Mouse (Mus musculus) Patski (cell line): Measurements from ENCODE around the gene Fbxo42. TPM values are rescaled to one million over a fixed set of nuclear protein-coding genes. Genes with fewer than 3 reads are reported as not detected.

ENCODE experiments used
- ATAC-seq: fragments of 100-300 bp; one replicate; pipeline ENCODE4 v1.8.0; 2021
- CTCF ChIA-PET: fragments of 350-600 bp; sonication (Branson Sonifier 250); formaldehyde crosslinking; loops from one replicate; lab custom pipeline; 2022; ENCODE audit warnings: inconsistent platforms; lab: Charles Lee
- POLR2A ChIA-PET: fragments of 350-600 bp; sonication (Branson Sonifier 250); formaldehyde crosslinking; loops from one replicate; lab custom pipeline; 2022; ENCODE audit warnings: antibody characterized with exemption, inconsistent platforms; lab: Charles Lee
- DNase-seq: peaks from one replicate; pipeline ENCODE4 v3.0.0-alpha.2; 2011; ENCODE audit warnings: low read depth, low spot score
- H3K27me3 ChIP-seq: fragments of 371-371 bp; one replicate; pipeline ENCODE4 v1.5.1; 2021
- CTCF ChIP-seq: fragments of 100-300 bp; IDR thresholded peaks from one replicate; pipeline ENCODE4 v1.5.1; 2021
- in situ Hi-C: fragments of 300-500 bp; cut with MboI; formaldehyde crosslinking; loops from 3 replicates; pipeline ENCODE4 v1.11.1; 2018; ENCODE audit warnings: low pct_unique_long_range_greater_than_20kb, mixed read lengths
- polyA plus RNA-seq: library from polyadenylated mRNA; unstranded; gene quantifications from one replicate; pipeline ENCODE4 v1.2.3, GENCODE M21; 2021

Gene Fbxo42
- polyA plus RNA-seq, 1 experiment from 2014 or later: 9.2 TPM

DNA sequence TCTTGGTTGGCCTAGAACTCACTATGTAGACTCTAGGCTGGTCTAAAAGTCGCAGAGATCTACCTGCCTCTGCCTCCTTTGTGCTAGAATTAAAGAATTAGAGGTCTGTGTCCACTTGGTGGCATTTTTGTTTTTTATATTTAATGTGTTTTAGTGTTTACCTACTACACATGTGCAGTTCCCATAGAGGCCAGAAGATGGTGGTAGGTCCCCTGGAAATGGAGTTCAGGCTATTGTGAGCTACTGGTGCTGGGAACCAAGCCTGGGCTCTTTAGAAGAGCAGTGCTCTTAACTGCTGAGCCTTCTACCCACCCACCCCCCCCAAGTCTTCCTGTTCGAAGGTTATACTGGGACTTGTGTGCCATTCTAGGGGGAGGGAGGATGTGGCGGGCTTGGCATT, 19.4 kb downstream of the Fbxo42 start:
- TF ChIP-seq CTCF: peak; percentile 31
- no peaks in the 10 kb centered on the region for H3K27me3 ChIP-seq
- in situ Hi-C loops: no loop called here
- ChIA-PET POLR2A (no interaction called here), CTCF (interaction anchor here (1.0 to 2.3 kb wide), 2 partner anchors 17 to 20 kb away, joined by 3 to 6 read pairs; no protein-coding TSS in a partner anchor)
- ATAC-seq (no peak), DNase-seq (no peak)

DNA sequence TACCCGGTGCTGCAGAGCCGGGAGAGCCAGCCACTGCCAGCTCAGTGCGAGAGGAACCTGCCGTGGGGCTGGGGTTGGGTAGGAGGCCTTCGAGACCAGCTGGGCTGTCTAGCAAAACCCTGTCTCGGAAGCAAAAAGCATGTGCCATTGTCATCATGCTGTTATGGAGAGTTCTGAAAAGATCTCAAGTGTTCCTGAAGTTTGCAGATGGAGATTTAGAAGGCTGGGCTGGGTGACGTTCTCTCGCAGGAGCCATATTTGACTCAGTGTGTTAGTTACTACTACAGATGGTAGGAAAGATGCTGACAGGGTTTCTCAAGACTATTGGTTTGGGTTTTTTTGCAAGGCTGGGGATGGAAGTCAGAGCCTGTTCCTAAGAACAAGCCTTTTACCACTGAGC, 24.4 kb downstream of the Fbxo42 start:
- no peak for DNase-seq
- ChIA-PET CTCF (no interaction called here), POLR2A (no interaction called here)

DNA sequence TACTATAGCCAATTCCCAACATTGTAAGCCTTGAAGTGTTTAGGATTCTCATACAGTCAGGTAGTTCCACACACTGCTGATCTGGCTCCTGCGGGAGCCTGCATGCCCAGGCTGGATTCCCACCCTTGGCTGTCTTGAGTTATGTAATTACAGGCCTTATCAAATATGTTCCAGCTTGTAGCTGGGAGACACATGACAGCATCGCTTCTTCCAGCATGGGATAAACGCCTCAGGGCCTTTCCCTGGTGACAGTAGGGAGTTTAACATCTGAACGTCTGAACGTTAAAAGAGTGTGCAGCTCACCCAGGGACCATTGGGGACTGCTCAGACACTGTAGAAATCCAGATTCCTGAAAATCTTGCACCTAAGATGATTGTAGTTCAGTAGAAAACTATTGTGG, 28.1 kb downstream of the Fbxo42 start:
- ATAC-seq (no peak), DNase-seq (no peak)
- in situ Hi-C loops: no loop called here
- no peak for TF ChIP-seq CTCF
- no peaks in the 10 kb centered on the region for H3K27me3 ChIP-seq
- ChIA-PET POLR2A (no interaction called here), CTCF (no interaction called here)

More for the DNA sequence above, 24.4 kb downstream of the Fbxo42 start:
- TF ChIP-seq CTCF: no peak
- in situ Hi-C loops: no loop called here
- H3K27me3 ChIP-seq: no peaks in the 10 kb centered on the region
- ATAC-seq: no peak

DNA sequence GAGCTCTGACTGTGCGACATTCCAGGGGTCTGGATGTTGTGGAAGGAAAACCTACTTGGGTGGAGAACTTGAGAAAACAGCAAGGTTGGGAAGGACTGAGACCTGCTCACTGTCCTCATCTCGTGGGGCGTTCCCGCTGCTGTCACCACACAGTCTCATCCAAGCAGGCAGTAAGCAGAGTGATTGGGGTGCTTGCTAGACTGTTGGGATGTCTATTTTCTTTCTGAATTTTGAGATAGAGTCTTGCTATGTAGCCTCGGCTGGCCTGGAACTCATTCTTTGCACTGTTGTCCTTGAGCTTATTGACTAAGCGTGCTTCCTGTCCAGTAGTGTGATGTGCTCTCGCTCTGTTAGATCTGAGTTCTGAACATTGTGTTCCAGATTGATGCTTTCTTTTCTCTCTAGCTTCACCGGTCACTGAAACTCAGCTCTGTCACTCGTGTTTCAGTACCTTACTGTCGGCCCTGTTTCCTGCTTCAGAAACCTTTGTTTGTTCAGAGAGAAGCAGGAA, 28.7 kb downstream of the Fbxo42 start:
- no peak for DNase-seq
- ChIA-PET POLR2A (no interaction called here), CTCF (no interaction called here)
- H3K27me3 ChIP-seq: no peaks in the 10 kb centered on the region
- TF ChIP-seq CTCF: no peak
- in situ Hi-C loops: no loop called here
- no peak for ATAC-seq

DNA sequence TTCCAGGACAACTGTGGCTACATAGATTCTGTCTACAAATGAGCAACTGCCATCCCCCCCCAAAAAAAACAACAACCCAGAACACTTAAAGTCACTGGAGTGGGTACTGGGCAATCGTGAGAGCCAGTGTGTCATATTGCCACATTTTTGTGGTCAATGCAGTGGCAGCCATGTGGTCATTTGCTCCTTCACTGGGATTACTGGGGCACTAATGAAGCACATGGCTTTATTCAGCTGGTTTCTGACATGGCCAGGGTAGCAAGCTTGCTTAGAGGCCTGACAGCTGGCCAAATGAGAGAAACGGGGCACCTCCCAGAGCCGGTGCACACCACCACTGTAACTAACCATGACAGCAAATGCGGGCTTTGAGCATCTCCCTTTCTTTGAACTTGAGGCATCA, 30.8 kb downstream of the Fbxo42 start:
- POLR2A ChIA-PET: interaction anchor here (0.8 kb wide), 1 partner anchor 8 kb away, joined by 3 read pairs; no protein-coding TSS in a partner anchor

DNA sequence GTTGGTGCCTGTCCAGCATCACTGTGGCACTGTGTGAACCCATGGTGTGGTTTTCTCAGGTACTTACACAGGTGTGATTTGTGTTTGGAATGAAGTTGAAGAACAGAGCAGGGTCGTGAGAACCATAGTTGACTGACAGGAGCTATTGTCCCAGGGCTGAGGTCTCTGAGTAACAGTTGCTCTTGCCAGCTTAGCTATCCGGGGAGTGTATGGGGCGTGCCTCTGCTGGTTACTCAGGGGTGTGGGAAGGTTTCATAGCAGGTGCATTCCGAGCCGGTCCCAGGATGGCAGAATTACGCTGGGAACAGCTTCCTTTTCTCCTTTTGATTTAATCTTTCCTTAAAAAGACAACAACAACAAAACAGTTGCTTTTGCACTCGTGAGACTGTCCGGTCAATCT, 33.1 kb downstream of the Fbxo42 start:
- TF ChIP-seq CTCF: no peak
- DNase-seq (no peak), ATAC-seq (no peak)
- in situ Hi-C loops: no loop called here
- ChIA-PET POLR2A (no interaction called here), CTCF (interaction anchor here (1.2 kb wide), 1 partner anchor 24 kb away, joined by 5 read pairs; no protein-coding TSS in a partner anchor)
- no peaks in the 10 kb centered on the region for H3K27me3 ChIP-seq

More for the DNA sequence above, 30.8 kb downstream of the Fbxo42 start:
- no peaks in the 10 kb centered on the region for H3K27me3 ChIP-seq
- no peak for ATAC-seq
- peak; percentile 50 for DNase-seq
- in situ Hi-C loops: no loop called here
- CTCF ChIA-PET: no interaction called here
- no peak for TF ChIP-seq CTCF

DNA sequence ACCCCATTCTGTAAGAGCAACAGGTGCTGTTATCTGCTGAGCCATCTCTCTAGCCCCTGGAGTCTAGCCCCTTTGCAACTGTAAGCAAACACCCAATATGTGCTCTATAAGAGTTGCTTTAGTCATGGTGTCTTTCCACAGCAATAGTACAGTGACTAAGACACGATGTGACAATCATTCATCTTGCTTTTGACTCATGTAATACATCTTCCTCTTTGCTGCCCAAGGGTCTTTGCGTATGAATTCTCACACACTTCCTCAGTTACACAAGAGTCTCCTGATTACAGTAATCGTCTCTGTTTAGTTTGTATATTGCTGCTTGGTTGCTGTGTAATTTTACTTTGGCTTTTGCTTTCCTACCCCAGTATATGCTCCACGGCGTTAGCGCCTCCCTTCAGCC, 34.3 kb downstream of the Fbxo42 start:
- in situ Hi-C loops: no loop called here

DNA sequence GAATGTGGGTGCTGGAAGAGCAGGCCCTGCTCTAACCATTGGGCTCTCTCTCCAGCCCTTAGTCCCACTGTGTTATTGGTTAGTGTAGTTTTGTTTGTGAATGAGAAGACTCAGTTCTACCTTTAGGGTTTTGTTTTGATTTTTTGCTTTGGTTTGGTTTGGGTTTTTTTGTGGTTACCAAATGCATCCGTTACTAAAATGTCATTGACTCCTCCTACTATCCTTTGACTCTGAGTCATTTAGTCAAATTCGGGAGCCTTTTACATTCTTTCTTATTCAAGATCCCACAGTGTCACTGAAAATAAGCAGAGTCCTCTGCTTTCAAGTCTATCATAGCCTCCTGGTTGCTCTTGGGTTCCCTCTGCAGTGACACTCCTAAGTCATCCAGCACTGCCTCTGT, 36.2 kb downstream of the Fbxo42 start:
- TF ChIP-seq CTCF: no peak
- no peaks in the 10 kb centered on the region for H3K27me3 ChIP-seq
- in situ Hi-C loops: no loop called here
- ChIA-PET CTCF (no interaction called here), POLR2A (no interaction called here)
- ATAC-seq (no peak), DNase-seq (no peak)

More for the DNA sequence above, 34.3 kb downstream of the Fbxo42 start:
- H3K27me3 ChIP-seq: no peaks in the 10 kb centered on the region
- no peak for TF ChIP-seq CTCF
- ATAC-seq (no peak), DNase-seq (no peak)
- POLR2A ChIA-PET: no interaction called here
- CTCF ChIA-PET: no interaction called here

DNA sequence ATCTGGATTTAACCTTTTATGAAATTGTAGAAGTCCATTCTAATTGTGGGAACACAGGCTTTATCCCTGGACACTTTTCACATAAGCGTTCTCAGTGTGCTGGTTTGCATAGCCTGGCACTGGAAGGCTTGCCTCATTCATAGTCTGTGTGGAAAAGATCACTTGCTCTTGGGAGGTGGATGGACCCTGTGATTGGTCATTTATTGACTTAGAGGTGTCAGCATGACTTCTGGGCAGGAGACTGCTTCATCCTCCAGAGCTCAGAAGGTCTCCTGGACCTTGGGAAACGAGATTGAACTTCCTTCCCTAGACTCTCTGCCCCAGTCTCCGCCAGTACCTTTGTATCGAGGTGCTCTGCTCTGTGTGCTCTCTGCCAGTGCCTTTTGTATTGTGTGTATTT, 36.7 kb downstream of the Fbxo42 start:
- CTCF ChIA-PET: no interaction called here

DNA sequence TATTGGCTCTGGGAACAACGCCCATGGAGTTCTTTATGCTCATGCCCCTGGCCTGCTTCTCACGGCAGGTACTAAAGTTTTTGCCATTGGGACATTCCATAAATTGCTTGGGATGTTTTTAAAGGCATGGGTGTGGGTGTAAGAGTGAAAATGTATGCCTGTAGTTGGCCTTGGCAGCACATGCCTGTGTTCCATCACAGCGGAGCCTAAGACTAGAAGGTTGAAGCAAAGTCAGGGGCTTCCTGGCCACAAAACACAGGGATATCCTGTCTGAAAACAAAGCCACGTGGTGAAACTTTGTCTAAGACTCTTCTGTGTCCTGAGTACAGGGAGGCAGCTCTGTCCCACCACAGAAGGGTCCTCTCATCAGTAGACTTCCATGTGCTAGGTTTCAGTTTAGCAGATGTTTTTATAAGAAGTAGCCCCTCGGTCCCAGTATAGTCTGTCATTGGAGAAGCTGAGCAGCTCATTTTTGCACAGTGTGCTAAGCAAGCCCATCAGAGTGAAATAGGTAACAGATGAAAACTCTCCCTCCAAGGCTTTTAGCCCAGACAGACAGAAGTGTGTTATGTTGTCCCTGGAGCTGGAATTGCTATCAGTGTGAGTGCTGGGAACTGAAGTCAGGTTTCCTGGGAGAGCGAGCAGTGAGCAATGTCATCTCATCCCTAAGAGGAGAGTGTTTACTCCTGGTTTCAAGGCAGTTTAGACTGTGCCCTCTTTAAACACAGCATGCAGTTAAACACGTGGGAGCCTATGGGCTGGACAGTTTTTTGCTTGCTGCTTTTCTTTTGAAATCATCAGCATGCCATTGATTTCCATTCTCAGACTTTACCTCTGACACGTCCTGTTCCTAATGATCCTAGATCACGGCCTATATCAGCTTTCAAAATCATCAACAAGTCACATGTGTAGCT, 39.5 kb downstream of the Fbxo42 start:
- no peak for ATAC-seq
- CTCF ChIA-PET: no interaction called here
- POLR2A ChIA-PET: interaction anchor here (0.7 kb wide), 1 partner anchor 8 kb away, joined by 3 read pairs; no protein-coding TSS in a partner anchor
- no peak for TF ChIP-seq CTCF
- DNase-seq: no peak
- no peaks in the 10 kb centered on the region for H3K27me3 ChIP-seq
- in situ Hi-C loops: no loop called here

More for the DNA sequence above, 36.7 kb downstream of the Fbxo42 start:
- ATAC-seq (no peak), DNase-seq (no peak)
- H3K27me3 ChIP-seq: no peaks in the 10 kb centered on the region
- no peak for TF ChIP-seq CTCF
- POLR2A ChIA-PET: no interaction called here
- in situ Hi-C loops: no loop called here

DNA sequence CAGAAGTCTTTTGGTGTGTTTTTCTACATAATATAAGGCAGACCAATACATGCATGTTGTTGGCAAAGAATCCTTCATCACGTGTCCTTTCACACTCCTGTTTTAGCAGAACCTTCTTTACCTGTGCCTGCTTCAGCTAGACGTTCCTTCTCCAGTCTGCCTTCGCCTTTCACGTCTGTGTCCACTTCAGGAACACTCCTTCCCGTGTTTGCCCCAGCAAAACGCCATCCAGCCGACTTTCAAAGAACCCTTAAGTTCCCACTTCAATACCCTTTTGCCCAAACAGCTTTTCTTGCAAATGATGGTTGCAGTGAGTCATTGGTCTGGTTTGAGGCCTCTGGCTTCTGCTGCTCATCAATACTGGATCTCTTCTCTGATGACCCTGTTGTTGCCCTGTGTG, 43.6 kb downstream of the Fbxo42 start:
- in situ Hi-C loops: no loop called here
- ChIA-PET POLR2A (no interaction called here), CTCF (interaction anchor here (0.7 kb wide), 1 partner anchor 11 kb away, joined by 3 read pairs; no protein-coding TSS in a partner anchor)
- H3K27me3 ChIP-seq: no peaks in the 10 kb centered on the region
- no peak for TF ChIP-seq CTCF
- no peak for DNase-seq
- no peak for ATAC-seq
